Mouse (Mus musculus): ENCODE data around the gene Nid1.
"Not testable (repeated sequence)": the region's sequence is repeated elsewhere in the genome, so short reads cannot be mapped to it uniquely, and the experiment has no call there.

GRCm38 (mm10) chr13:13404517-13405155 is 32.7 kb upstream of the Nid1 start:
- not testable (repeated sequence) for TF ChIP-seq CTCF (IDR thresholded peaks at IDR 0.05; ENCODE audit: low read depth); EP300 (optimal IDR thresholded peaks at IDR 0.05)

Measured in stomach, postnatal 0 days (tissue).